Mouse (Mus musculus) spleen, embryonic (tissue): Measurements from ENCODE around the gene Olfr1454.

Experiments
- CTCF ChIA-PET: fragments of 350-600 bp; sonication (Branson Sonifier 250); formaldehyde crosslinking; loops from one replicate; lab custom pipeline; 2022; lab: Charles Lee

The Olfr1454 gene

GRCm38 (mm10) chr19:13060310-13060709 lies at the start of gene Olfr1454:
Gene Olfr1454 (plus strand): TSS chr19:13060610.
- CTCF ChIA-PET: no interaction called here

GRCm38 (mm10) chr19:13028227-13028626 lies 32.2 kb upstream of the Olfr1454 start, which contains the start of gene Olfr1453:
Gene Olfr1453 (minus strand): TSS chr19:13028327.
- CTCF ChIA-PET: no interaction called here

- CTCF ChIA-PET: no interaction called here
Measured at GRCm38 (mm10) chr19:13093908-13094307, 33.5 kb downstream of the Olfr1454 start.

- CTCF ChIA-PET: no interaction called here
Measured at GRCm38 (mm10) chr19:13097791-13098190, 37.4 kb downstream of the Olfr1454 start, which contains the start of gene Olfr1457. Gene Olfr1457 (minus strand): TSS chr19:13097891.

- CTCF ChIA-PET: no interaction called here
Measured at GRCm38 (mm10) chr19:13106675-13107074, 46.3 kb downstream of the Olfr1454 start, which contains the start of gene Olfr1458. Gene Olfr1458 (minus strand): TSS chr19:13106775.
